Mouse (Mus musculus) adrenal gland, postnatal 36 days (tissue): ENCODE measurements around the gene Ugt1a2. TPM values are rescaled to one million over a fixed set of nuclear protein-coding genes. Genes with fewer than 3 reads are reported as not detected.
"Not testable (repeated sequence)": the region's sequence is repeated elsewhere in the genome, so short reads cannot be mapped to it uniquely, and the experiment has no call there.

Experiments
- DNase-seq, 2 experiments: peaks; one replicate each; pipeline ENCODE4 v3.0.0; 2021; ENCODE audit warnings: mixed read lengths in 1 of 2
- total RNA-seq, 2 experiments: library from RNA; stranded (reverse); gene quantifications; 2 replicates each; pipeline ENCODE4 v1.2.3; 2021

The Ugt1a2 gene
- total RNA-seq, 2 experiments from 2014 or later: 0.33 TPM; not detected in 1

GRCm38 (mm10) chr1:88218051-88218450 lies 17.6 kb downstream of the Ugt1a2 start:
- DNase-seq: no peak

GRCm38 (mm10) chr1:88218591-88218990 lies 18.2 kb downstream of the Ugt1a2 start:
- no peak for DNase-seq

- no peak for DNase-seq
These were observed 18.7 kb downstream of the Ugt1a2 start for GRCm38 (mm10) chr1:88219054-88219453.

GRCm38 (mm10) chr1:88220336-88220735 lies 19.9 kb downstream of the Ugt1a2 start:
- no peak for DNase-seq

- DNase-seq: no peak
These were observed 21.8 kb downstream of the Ugt1a2 start for GRCm38 (mm10) chr1:88222216-88222615.

- not testable (repeated sequence) for DNase-seq
These were observed 22.7 kb downstream of the Ugt1a2 start for GRCm38 (mm10) chr1:88223011-88223515.

GRCm38 (mm10) chr1:88223591-88223990 lies 23.2 kb downstream of the Ugt1a2 start:
- DNase-seq: no peak

GRCm38 (mm10) chr1:88224029-88224776 lies 23.8 kb downstream of the Ugt1a2 start:
- peak; percentile 60 to 67 for DNase-seq

GRCm38 (mm10) chr1:88225301-88225700 lies 24.9 kb downstream of the Ugt1a2 start:
- not testable (repeated sequence) for DNase-seq

GRCm38 (mm10) chr1:88225741-88226140 lies 25.3 kb downstream of the Ugt1a2 start:
- no peak for DNase-seq

- DNase-seq: no peak
These were observed 26.4 kb downstream of the Ugt1a2 start, which contains the start of gene Mroh2a for GRCm38 (mm10) chr1:88226670-88227379. Mroh2a (plus strand) TSS chr1:88226986.

GRCm38 (mm10) chr1:88227482-88227881 lies 27.1 kb downstream of the Ugt1a2 start:
- DNase-seq: no peak

- no peak for DNase-seq
These were observed 27.7 kb downstream of the Ugt1a2 start for GRCm38 (mm10) chr1:88228121-88228520.

- DNase-seq: no peak
These were observed 29.2 kb downstream of the Ugt1a2 start for GRCm38 (mm10) chr1:88229566-88229965.

- no peak for DNase-seq
These were observed 29.6 kb downstream of the Ugt1a2 start for GRCm38 (mm10) chr1:88229986-88230385.

- DNase-seq: no peak
These were observed 30.0 kb downstream of the Ugt1a2 start for GRCm38 (mm10) chr1:88230421-88230820.

GRCm38 (mm10) chr1:88230981-88231802 lies 30.8 kb downstream of the Ugt1a2 start:
- no peak for DNase-seq

GRCm38 (mm10) chr1:88231803-88232499 lies 31.6 kb downstream of the Ugt1a2 start:
- DNase-seq: no peak

- no peak for DNase-seq
These were observed 32.4 kb downstream of the Ugt1a2 start for GRCm38 (mm10) chr1:88232664-88233380.

- no peak for DNase-seq
These were observed 33.2 kb downstream of the Ugt1a2 start for GRCm38 (mm10) chr1:88233421-88234247.
